11 mouse cellular contexts compared by ENCODE assay signal in genomic region chr2:168602387-168602741, GRCm38 (mm10). TPM values are rescaled to one million over a fixed set of nuclear protein-coding genes. Genes with fewer than 3 reads are reported as not detected.
DNase-seq lines count a peak whose midpoint lies in the region; ATAC-seq lines count a peak whose summit lies in the region.
"Had no signal": no experiment of that assay in that cellular context is flagged by ENCODE, and none has a peak within 500 bp of the region (broad histone marks: within the 10 kb centered on the region; RNA-seq: fewer than 3 reads in every experiment).

No protein-coding gene starts in this region.

- peaks cover 11% of the 10 kb centered on the region; the same call in 1 of the 2 replicates for H3K27me3 ChIP-seq in heart, embryonic 14.5 days (ENCODE audit: control insufficient read depth, insufficient read depth, low read length)
- peaks cover 60% of the 10 kb centered on the region for H3K27me3 ChIP-seq in embryonic facial prominence, embryonic 13.5 days
- H3K27me3 ChIP-seq in hindbrain, embryonic 16.5 days (replicated peaks; ENCODE audit: control insufficient read depth, insufficient read depth, low read length), result peaks cover 4% of the 10 kb centered on the region; the same call in 1 of the 2 replicates
- H3K27me3 ChIP-seq in midbrain, embryonic 14.5 days (ENCODE audit: control insufficient read depth, insufficient read depth, low read length), result peaks cover 19% of the 10 kb centered on the region
- H3K27me3 ChIP-seq: CH12.LX had no signal

- DNase-seq in heart, adult 9 months (ENCODE audit: low spot score in 2 of 2), result no peak
- no peak for DNase-seq in midbrain, embryonic 14.5 days
- DNase-seq in cerebellum, adult 11 months, result no peak
- DNase-seq in urinary bladder, postnatal 36 days (ENCODE audit: low spot score in 2 of 2), result no peak
- DNase-seq in cerebellum, adult 18-20 months, result no peak
- DNase-seq: right cerebral cortex, postnatal 4 days; thymus, adult 2 months had no signal

- H3K9me3 ChIP-seq in heart, embryonic 14.5 days (ENCODE audit: control insufficient read depth, low read length), result no peaks in the 10 kb centered on the region
- no peaks in the 10 kb centered on the region for H3K9me3 ChIP-seq in embryonic facial prominence, embryonic 13.5 days
- no peaks in the 10 kb centered on the region for H3K9me3 ChIP-seq in hindbrain, embryonic 16.5 days (ENCODE audit: control insufficient read depth, low read length)
- no peaks in the 10 kb centered on the region for H3K9me3 ChIP-seq in midbrain, embryonic 14.5 days (ENCODE audit: control insufficient read depth, low read length)

- peak overlapping the region; percentile 77; the same call in 1 of the 2 replicates for H3K9ac ChIP-seq in heart, embryonic 14.5 days (ENCODE audit: low read length)
- H3K9ac ChIP-seq in embryonic facial prominence, embryonic 13.5 days, result no peak overlapping the region
- no peak overlapping the region for H3K9ac ChIP-seq in hindbrain, embryonic 16.5 days (ENCODE audit: low read depth, low read length)
- H3K9ac ChIP-seq in midbrain, embryonic 14.5 days (replicated peaks; ENCODE audit: low read length), result no peak overlapping the region

- H3K36me3 ChIP-seq in heart, embryonic 14.5 days (ENCODE audit: control insufficient read depth, insufficient read depth, low read length), result no peaks in the 10 kb centered on the region
- no peaks in the 10 kb centered on the region for H3K36me3 ChIP-seq in embryonic facial prominence, embryonic 13.5 days
- H3K36me3 ChIP-seq in hindbrain, embryonic 16.5 days (ENCODE audit: control insufficient read depth, insufficient read depth, low read length), result no peaks in the 10 kb centered on the region
- H3K36me3 ChIP-seq in midbrain, embryonic 14.5 days (ENCODE audit: control insufficient read depth, insufficient read depth, low read length), result no peaks in the 10 kb centered on the region

- H3K4me1 ChIP-seq in heart, embryonic 14.5 days (ENCODE audit: control insufficient read depth in 2 of 2, insufficient read depth in 2 of 2, low read length in 2 of 2), result peaks cover 36 to 50% of the 10 kb centered on the region in 2 experiments
- peaks cover 41% of the 10 kb centered on the region for H3K4me1 ChIP-seq in embryonic facial prominence, embryonic 13.5 days
- peaks cover 25% of the 10 kb centered on the region for H3K4me1 ChIP-seq in hindbrain, embryonic 16.5 days (ENCODE audit: control insufficient read depth, insufficient read depth, low read depth, low read length)
- peaks cover 17% of the 10 kb centered on the region for H3K4me1 ChIP-seq in midbrain, embryonic 14.5 days (ENCODE audit: control insufficient read depth, insufficient read depth, low read length)

- H3K27ac ChIP-seq in heart, embryonic 14.5 days (replicated peaks in 1 of 2; ENCODE audit: control insufficient read depth in 1 of 2, insufficient read depth in 1 of 2, low read depth in 2 of 2, low read length in 2 of 2), result no peak overlapping the region
- peak overlapping the region; percentile 89 for H3K27ac ChIP-seq in embryonic facial prominence, embryonic 13.5 days
- no peak overlapping the region for H3K27ac ChIP-seq in hindbrain, embryonic 16.5 days (ENCODE audit: low read depth, low read length)
- H3K27ac ChIP-seq in midbrain, embryonic 14.5 days (replicated peaks; ENCODE audit: low read depth, low read length), result no peak overlapping the region

- no peak overlapping the region for H3K4me3 ChIP-seq in heart, embryonic 14.5 days (ENCODE audit: control insufficient read depth in 1 of 2, insufficient read depth in 1 of 2, low read depth in 1 of 2, low read length in 2 of 2)
- H3K4me3 ChIP-seq in embryonic facial prominence, embryonic 13.5 days, result peak overlapping the region; percentile 59; the same call in 1 of the 2 replicates
- H3K4me3 ChIP-seq in hindbrain, embryonic 16.5 days (ENCODE audit: low read length), result no peak overlapping the region
- H3K4me3 ChIP-seq in midbrain, embryonic 14.5 days (replicated peaks; ENCODE audit: low read depth, low read length), result 0 out of 2 replicates have a peak overlapping the region, but pooled peaks have one; percentile 44

- H3K4me2 ChIP-seq in heart, embryonic 14.5 days (ENCODE audit: low read length), result peak overlapping the region; percentile 98
- H3K4me2 ChIP-seq in embryonic facial prominence, embryonic 13.5 days, result peak overlapping the region; percentile 95
- H3K4me2 ChIP-seq in hindbrain, embryonic 16.5 days (ENCODE audit: low read length), result peak overlapping the region; percentile 7; the same call in 1 of the 2 replicates
- peak overlapping the region; percentile 73; the same call in 1 of the 2 replicates for H3K4me2 ChIP-seq in midbrain, embryonic 14.5 days (ENCODE audit: low read length)

- no peak for ATAC-seq in heart, embryonic 14.5 days (ENCODE audit: insufficient number of reproducible peaks, insufficient read depth, low FRiP score, low read depth)
- no peak for ATAC-seq in embryonic facial prominence, embryonic 13.5 days (ENCODE audit: insufficient number of reproducible peaks, insufficient read depth, low FRiP score, low TSS enrichment, low read depth)
- ATAC-seq in hindbrain, embryonic 16.5 days, result no peak
- no peak for ATAC-seq in midbrain, embryonic 14.5 days (ENCODE audit: low FRiP score, low TSS enrichment)

- 40% methylated on average over 12 of the region's 12 CpGs for WGBS in heart, embryonic 14.5 days
- WGBS in embryonic facial prominence, embryonic 13.5 days, result 22% methylated on average over 12 of the region's 12 CpGs
- WGBS in hindbrain, embryonic 16.5 days, result 17% methylated on average over 12 of the region's 12 CpGs
- WGBS in midbrain, embryonic 14.5 days, result 24% methylated on average over 12 of the region's 12 CpGs

RNA-seq across cellular contexts. Expression of gene Nfatc2, which starts 0.9 kb away (rescaled TPM):
- polyA plus RNA-seq in heart, embryonic 14.5 days (2014; fragmentation: Nextera tagmentation; extraction: Ambion mirVana), result 13.0 and 13.2 TPM in 2 replicates
- 4.9 and 5.9 TPM in 2 replicates for polyA plus RNA-seq in embryonic facial prominence, embryonic 13.5 days (2015; fragmentation: Nextera tagmentation; extraction: Ambion mirVana)
- polyA plus RNA-seq in hindbrain, embryonic 16.5 days (2015; fragmentation: Nextera tagmentation; extraction: Ambion mirVana), result 5.1 and 6.2 TPM in 2 replicates
- 2.5 and 2.6 TPM in 2 replicates for polyA plus RNA-seq in midbrain, embryonic 14.5 days (2014; fragmentation: Nextera tagmentation; extraction: Ambion mirVana)

Comparison
In these comparisons a context has a peak if more than half of its experiments do, and no peak if none do; other contexts are left out.
1. H3K4me2 ChIP-seq: peak in every context shown above with its lines; median percentile 98 in heart, embryonic 14.5 days; 95 in embryonic facial prominence, embryonic 13.5 days; 73 in midbrain, embryonic 14.5 days; 7 in hindbrain, embryonic 16.5 days.
2. H3K4me3 ChIP-seq: peak in embryonic facial prominence, embryonic 13.5 days (single experiment) and midbrain, embryonic 14.5 days (single experiment); none in heart, embryonic 14.5 days (0 of 2) and hindbrain, embryonic 16.5 days (single experiment).